Mouse (Mus musculus) common myeloid progenitor, adult 5-6 weeks (primary cell): ENCODE measurements around the gene Pla2g12b. TPM values are rescaled to one million over a fixed set of nuclear protein-coding genes. Genes with fewer than 3 reads are reported as not detected.

ENCODE experiments used
- ATAC-seq: replicated peaks from 2 replicates; pipeline ENCODE4 v1.8.0; 2016; ENCODE audit warnings: low read depth, mild to moderate bottlenecking, moderate TSS enrichment, inconsistent platforms; ENCODE audit not compliant: poor library complexity, severe bottlenecking
- total RNA-seq: library from RNA; stranded (forward); fragments of 200-1000, 187-1606 nt; gene quantifications from 2 replicates; pipeline ENCODE4 v1.2.3, GENCODE M21; 2017

The Pla2g12b gene
- total RNA-seq, 1 experiment from 2014 or later = not detected

DNA sequence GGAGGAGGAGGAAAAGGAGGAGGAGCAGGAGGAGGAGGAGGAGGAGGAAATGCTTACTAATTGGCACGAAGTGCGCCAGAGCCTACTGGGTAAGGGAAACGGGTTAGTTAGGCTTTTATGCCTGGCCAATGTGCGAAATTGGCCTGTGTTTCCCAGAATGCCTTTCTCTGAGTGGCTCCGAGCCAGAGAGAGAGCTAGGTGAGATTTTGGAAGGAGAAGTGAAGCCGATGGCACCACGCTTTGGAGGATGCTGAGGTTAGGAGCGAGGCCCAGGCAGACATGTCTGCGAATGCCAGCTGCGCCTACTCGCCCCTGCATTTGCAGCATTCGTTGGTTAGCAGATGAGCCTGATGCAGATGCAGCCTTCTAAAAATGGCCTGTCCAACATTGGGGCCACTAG lies 56.3 kb downstream of the Pla2g12b start:
- ATAC-seq = no peak

DNA sequence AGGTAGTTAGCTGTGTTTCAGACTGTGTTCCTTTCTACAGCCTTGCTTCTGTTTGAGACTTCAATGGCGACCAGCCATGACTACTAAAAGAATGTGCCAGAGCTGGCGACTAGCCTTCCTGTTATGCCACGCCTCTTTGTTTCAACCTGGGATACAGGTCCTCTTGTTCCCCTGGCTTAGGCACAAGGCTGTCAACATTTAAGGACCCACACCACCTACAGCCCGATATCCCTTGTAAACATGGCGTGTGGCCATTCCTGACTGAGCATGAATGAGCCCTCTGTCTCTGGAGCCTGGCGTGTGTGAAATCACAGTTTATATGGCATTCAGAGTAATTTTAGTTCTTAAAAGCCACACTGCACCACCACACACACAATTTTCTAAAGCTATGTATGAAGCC lies 58.8 kb downstream of the Pla2g12b start:
- ATAC-seq = no peak

DNA sequence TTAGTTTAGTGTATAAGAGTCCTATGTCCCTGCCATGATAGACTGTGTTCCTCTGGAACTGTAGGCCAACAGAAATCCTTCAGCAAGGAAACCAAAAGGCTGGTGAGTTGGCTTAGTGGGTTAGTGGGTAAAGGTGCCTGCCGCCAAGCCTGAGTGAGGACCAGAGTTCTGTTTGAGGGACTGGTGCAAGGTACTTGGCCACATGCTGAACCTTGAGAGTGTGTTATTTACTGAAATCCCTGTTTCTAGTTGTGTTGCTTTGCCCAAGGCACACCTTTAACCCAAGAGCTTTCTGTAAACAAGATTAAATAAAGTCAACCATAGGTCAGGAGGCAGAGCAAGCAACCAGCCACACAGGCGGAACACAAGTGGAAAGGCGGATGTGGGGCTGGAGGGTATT lies 62.1 kb downstream of the Pla2g12b start:
- no peak for ATAC-seq

DNA sequence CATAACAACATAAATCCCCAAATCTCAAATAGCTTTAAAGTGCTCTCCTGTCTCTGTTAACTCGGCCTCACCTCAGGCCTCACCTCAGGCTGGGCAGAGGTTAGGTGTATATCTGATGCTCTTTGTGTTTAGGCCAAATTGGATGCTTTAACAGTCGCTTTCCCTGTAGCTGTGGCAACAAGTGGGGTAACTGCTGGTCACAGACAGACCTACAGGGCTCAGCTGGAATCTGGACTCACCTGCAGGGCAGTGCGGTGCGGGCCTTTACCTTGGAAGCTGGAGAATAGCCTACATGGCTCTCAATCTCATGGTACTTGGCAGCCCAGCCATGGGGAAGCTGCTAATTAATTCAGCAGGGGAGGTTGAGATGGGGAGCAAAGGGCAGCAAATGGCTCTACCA lies 63.2 kb downstream of the Pla2g12b start:
- no peak for ATAC-seq

DNA sequence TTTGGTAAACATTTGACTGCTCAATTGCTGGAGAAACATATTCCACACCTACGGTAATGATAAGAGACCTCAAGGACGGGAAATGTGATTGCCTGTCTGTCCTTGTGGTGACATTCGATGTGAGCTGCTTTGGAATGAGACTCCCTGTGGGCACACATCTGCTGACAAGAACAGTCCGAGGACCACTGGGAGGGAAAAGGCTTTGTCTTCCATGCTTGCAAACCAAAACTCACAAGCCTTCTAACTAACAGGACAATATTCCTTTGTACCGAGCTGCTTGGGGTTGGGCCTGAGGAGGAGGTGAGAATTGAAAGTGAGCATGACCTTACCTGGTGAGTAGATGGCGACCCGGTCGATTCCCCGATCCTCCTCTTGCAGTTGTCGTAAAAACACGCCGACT lies 63.8 kb downstream of the Pla2g12b start:
- no peak for ATAC-seq

DNA sequence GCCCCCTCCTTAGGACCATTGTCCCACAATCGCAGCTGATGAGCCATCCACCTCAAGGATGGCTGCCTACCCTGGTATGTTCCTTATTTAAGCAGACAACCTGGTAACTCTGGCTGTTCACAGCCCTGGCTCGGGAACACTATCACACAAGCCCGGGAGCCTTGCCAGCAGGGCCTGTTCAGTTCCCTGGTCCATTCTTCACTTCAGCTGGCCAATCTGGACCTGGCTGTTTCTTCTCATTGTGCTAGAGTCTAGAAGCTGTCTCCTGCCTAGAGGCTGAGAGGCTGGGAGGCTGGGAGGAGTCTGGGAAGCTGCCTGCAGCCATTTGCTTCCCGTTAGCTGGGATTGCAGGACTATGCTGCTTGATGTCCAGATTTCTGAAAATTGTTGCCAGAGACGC lies 67.0 kb downstream of the Pla2g12b start:
- ATAC-seq = no peak

Other genes starting within 250 kb of the Pla2g12b start
- 3.1 and 5.0 TPM in 2 replicates for gene Sept10, start 181.8 kb upstream of the Pla2g12b start, total RNA-seq
- 1.0 and 4.2 TPM in 2 replicates for gene Sowahc, start 181.7 kb upstream of the Pla2g12b start, total RNA-seq
- 26.2 and 28.9 TPM in 2 replicates for gene P4ha1, start 80.4 kb upstream of the Pla2g12b start, total RNA-seq
- gene Gm10273, start 8.0 kb upstream of the Pla2g12b start, total RNA-seq = 53.0 and 75.4 TPM in 2 replicates
- gene Oit3, start 38.1 kb downstream of the Pla2g12b start, total RNA-seq = 0.32 TPM in 1 of 2 replicates, not detected in the other
- not detected in 2 replicates for gene Gm10322, start 212.4 kb downstream of the Pla2g12b start, total RNA-seq
- gene Mcu, start 213.0 kb downstream of the Pla2g12b start, total RNA-seq = 16.5 and 25.4 TPM in 2 replicates